Mouse (Mus musculus): ENCODE measurements around the gene Lcn9.
"Not testable (repeated sequence)": the region's sequence is repeated elsewhere in the genome, so short reads cannot be mapped to it uniquely, and the experiment has no call there.

Lcn9 gene

DNA sequence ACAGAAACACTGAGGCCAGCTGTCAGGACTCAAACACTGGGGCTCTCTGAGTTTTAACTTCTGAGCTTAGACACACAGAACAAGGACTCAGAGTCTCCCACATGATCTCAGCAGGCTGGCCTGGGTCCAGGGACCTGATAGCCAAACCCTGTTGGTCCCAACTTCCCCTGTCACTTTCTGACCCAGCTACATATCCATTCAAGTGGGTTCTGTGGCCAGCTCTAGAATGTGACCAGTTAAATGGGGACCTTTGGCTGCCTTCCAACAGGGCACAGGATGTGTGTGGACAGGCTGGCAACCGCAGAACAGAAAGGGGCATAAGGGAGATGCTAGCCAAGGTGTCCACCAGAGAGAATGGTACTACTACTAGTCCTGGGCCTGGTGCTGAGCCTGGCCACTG, at the start of gene Lcn9:
TSS of gene Lcn9 (plus strand) at position 348 of the 400 bp plus-strand sequence.
- DNase-seq (ENCODE audit: low spot score) = no peak

DNA sequence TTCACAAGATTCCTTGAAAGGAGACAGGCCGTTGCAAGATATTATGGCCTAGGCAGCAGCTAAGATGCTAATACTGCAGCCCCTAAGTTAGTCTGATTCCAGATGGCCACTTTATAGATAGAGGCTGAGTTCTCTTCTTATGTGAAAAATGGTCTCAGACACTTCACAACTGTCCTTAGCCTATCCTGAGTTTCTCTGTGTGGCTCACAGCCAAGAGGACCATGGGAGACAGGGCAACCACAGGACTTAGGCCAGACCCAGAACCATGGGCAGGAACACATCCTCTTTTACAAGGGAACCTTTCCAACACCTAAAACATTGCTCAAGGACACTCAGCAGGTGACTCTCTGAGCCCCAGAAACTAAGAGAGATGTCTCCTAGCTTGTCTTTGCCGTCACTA, 49.4 kb upstream of the Lcn9 start:
- DNase-seq (ENCODE audit: low spot score) = no peak

DNA sequence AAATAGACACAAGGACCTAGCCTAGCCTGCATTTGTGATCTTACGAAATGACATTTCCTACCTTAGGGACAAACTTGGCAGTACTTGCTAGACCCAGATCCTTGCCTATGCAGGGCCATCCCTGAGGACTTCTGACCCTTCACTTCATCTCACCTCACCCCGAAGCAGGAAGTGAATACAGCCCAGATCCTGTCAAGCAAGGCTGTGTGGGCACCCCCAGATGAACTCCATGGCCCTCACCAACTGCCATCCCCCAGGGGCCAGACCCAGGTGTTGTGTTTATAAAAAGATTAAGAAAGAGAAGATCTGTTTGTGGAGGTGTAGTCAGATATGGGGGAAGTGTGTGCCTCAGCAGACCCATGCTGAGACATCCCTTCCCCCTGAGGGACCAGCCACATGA, 48.3 kb upstream of the Lcn9 start:
- DNase-seq (ENCODE audit: low spot score) = no peak

DNA sequence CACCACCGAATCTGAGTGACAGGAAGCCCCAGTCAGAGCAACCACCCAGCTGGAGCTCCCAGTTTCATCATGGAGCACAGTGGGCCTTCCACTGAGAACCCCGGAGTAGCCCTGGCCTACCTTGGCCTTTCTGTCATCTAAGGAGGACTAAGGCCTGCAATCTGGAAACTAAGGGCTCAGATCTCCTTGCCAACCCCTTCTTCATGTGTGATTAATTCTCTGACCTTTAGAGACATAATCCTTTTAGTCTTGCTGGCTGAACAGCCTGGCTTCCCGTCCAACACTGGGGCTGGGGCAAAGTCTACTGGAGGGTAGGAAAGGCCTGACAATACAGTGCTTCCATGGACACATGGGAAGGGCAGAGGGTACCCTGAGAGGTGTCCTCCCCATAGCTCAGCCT, 47.0 kb upstream of the Lcn9 start:
- DNase-seq (ENCODE audit: low spot score) = no peak

DNA sequence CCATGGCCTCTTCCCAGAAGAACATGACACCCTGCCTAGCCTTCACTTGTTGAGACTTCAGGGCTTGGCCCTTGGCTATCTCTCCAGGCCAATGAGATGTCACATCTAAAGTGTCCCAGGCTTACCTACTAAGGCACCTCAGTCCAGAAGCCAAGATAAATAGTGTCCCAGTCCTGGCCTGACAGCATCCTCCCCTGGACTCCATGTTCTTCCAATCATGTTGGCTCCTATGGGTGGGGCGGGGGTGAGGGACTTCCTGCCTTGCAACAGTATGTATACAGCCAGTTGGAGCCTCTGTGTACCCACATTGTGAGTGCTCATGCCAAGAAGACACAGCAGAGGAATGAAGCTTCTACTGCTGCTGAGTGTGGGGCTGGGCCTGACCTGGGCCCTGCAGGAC, 46.2 kb upstream of the Lcn9 start, which contains the start of gene Lcn11:
TSS of gene Lcn11 (plus strand) at position 301 of the 400 bp plus-strand sequence.
- DNase-seq (ENCODE audit: low spot score) = no peak

DNA sequence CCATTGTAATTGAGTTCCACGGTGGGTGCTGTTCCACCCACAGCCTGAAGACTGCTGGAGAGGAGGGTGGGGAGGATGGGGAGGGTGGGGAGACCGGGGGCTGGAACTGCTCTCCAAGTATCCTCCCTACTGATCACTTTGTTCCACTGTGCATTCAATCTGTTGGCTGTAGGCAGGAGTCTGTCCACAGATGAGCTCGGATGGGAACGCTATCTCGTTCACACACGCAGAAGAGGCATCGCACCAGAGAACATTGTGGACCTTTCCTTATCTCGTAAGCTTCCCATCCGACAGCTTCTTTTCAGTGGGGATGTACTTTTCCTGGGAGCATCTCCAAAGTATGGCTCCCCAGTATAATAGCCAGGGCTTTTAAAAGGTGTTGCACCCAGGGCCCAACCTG, 43.9 kb upstream of the Lcn9 start:
- no peak for DNase-seq (ENCODE audit: low spot score)

DNA sequence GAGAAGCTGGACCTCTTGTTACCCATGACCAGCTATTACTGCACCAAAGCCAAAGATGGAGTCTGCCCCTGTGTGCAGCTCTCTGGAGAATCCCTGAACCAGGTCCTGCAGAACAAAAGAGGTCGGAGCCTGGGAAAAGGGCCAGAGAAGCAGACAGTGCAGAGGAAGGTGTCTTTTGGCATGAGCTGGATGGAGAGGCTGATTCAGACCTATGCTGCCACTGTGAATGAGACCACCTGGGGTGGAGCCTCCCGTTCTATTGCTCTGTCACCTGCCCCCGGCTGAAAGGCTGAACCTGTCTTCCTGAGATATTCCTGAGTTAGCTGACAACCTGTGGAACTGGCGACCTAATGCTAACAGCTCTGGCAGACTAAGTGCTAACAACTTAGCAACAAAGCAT, 42.0 kb upstream of the Lcn9 start:
- no peak for DNase-seq (ENCODE audit: low spot score)

DNA sequence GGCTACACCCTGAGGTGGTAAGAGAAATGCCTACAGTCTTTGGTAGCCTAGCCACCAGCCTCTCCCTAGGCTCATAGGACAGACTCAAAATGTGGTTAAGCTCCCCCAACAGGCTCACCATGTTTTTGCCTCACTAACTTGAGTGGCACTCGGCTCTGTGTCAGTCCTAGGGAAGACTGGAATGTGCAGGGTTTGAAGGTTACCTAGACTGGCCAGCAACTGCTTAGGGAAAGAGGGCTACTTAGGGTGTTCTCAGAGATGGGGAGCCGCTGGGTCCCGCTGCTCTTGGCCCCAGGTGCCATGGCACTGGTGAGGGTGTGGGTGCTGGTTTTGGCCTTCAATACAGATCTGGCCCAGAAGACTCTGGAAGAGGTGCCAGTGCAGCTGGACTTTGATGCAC, 41.0 kb upstream of the Lcn9 start, which contains the start of gene Gm13539:
TSS of gene Gm13539 (plus strand) at position 301 of the 400 bp plus-strand sequence.
- no peak for DNase-seq (ENCODE audit: low spot score)

DNA sequence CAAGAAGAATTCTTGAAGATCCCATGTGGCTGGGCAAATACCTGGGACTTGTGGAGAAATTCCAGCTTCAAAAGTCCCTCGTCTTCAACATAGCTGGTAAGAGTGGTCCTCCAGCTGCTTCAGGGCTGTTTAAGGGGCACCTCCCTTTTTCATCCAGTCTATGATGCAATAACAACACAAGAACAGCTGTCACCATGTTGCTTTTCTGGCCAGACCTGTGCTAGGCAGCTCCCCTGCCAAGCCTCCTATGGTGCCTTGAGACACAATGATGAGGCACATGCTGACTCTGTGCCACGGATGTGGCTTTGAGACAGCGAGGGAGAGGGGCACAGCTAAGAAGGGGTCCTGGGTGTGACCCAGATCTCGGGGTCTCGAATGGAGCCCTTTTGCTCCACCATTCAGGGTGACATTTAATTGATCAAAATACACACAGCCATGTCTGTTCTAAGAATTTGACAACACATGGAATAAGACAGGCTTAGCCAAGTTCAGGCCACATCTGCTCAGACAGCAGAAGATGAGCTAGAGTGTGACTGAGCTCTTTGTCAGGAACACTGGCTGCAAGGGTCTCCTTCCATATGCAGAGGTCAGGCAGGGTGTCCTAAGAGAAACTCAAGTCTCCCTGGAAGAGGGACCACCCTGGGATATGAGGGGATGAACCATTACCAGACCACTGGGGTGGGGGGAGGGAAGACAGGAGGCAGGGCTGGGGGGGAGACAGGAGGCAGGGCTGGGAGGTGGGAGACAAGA, 37.2 kb upstream of the Lcn9 start:
- DNase-seq (ENCODE audit: low spot score) = no peak

DNA sequence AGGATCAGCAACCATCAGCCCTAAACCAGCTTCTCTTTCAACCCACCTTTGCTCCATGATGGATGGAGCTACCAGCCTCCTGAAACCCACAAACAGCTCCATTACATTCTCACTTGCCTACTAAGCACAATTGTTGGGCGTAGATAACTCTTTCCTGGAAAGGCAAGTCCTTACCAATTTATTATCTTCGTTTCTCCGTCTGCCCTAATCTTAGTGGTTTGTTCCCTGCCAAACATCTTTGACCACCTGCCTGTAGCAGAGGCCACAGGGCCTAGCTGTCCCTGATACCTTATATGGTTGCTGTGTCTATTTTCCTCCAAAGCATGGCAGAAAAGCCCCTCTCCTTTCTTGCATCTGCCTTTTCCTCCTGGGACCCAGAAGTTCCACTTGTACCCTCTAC, 33.9 kb upstream of the Lcn9 start:
- DNase-seq (ENCODE audit: low spot score) = peak; percentile 58

DNA sequence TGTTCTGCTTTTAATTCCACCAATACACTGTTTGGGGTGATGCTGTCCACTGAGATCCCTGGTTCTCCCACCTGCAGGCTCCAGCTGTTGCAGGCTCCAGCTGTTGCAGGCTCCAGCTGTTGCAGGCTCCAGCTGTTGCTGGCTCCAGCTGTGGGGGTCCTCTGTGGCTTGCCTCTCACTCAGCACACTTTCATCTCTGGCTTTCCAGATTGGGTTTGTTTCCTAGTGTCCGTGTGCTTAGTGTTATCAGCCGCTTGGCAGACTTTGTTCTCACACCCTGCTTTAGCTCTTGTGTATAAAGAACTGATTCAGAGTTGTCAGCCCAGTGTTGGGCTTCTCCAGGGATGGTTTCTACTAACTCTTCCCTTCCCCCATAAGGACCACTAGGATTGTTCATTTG, 25.3 kb upstream of the Lcn9 start:
- DNase-seq (ENCODE audit: low spot score) = no peak

DNA sequence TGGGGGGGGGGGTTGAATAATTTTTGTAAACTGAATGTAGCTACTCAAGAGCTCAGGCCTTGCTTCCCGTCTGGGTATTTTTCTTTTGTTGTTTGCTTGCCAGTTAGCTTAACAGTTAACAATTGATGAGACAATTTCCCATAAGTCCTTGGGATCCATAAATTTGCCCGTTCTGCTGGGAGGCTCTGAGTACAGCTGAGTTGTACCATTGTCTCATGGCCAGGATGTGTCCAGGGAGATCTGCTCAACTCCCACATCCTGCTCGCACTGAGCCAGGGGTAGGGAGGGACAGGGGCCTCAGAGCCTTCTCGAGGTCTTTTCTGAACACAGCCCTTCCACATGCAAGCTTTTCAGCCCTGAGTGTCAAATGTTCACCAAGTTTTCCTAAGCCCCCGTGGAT, 24.9 kb upstream of the Lcn9 start:
- DNase-seq (ENCODE audit: low spot score) = no peak

DNA sequence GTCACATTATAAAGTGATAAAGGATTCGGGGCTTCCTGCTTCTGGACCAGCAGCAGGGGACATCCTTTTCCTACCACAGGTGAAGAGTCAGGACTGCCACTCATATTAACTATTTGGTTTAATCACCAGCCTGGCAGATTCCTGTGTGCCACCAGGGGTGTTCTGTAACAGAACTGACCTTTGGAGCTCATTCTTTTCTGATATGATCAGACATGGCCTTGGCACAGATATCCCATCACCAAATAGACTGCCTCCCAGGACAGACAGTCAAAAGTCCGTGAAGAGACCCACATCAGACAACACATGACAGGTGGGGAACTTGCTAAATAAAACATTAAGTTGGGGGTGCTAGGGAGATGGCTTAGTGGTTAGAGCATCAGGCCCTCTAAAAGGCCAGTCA, 11.2 kb upstream of the Lcn9 start:
- DNase-seq (ENCODE audit: low spot score) = no peak

DNA sequence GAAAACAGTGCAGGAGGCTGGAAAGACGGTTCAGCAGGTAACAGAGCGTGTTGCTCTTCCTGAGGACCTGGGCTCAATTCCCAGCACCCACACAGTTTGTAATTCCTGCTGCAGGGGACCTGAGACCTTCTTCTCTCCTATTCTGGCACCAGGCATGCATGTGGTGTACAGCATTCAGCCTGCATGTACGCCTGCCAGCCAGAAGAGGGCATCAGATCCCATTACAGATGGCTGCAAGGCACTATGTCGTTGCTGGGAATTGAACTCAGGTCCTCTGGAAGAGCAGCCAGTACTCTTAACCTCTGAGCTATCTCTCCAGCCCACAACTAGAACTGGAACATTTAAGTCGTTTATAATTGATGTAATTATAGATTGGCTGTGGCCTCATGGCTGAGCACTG, 9.6 kb upstream of the Lcn9 start:
- no peak for DNase-seq (ENCODE audit: low spot score)

DNA sequence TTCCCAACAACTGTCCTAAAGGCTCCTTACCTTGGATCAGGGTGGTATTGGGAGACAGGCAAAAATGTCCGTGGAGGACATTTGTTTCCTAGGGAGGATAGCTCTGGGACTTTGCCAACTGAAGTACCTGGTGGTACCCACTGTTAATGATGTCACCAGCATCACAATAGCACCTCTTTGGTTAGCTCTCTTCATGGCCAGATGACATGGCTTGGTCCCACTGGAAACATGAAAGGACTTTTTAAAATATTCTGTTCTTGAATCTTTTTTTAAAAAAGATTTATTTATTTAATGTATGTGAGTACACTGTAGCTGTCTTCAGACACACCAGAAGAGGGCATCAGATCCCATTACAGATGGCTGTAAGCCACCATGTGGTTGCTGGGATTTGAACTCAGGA, 7.2 kb upstream of the Lcn9 start, which contains the start of gene Glt6d1:
TSS of gene Glt6d1 (minus strand) at position 101 of the 400 bp plus-strand sequence.
- DNase-seq (ENCODE audit: low spot score) = not testable (repeated sequence)

DNA sequence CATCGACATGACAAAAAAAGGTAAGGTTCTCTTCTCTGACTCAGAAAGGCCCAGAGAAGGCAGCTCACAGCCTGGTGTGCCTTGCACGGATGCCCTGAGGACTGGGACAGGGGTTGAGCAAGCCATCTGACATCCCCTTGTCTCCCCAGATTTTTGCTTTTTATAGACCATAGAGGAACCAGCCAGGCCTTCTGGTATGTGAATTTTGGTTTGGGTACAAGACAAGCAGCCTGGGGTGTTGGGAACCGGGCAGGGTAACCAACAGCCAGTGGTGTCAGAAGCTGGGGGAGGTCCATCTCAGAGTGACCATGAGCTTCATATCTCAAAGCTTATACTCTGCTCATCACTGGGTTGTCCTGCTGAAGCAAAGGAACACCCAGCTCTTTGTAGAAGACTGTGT, 1.8 kb downstream of the Lcn9 start:
- DNase-seq (ENCODE audit: low spot score) = no peak

DNA sequence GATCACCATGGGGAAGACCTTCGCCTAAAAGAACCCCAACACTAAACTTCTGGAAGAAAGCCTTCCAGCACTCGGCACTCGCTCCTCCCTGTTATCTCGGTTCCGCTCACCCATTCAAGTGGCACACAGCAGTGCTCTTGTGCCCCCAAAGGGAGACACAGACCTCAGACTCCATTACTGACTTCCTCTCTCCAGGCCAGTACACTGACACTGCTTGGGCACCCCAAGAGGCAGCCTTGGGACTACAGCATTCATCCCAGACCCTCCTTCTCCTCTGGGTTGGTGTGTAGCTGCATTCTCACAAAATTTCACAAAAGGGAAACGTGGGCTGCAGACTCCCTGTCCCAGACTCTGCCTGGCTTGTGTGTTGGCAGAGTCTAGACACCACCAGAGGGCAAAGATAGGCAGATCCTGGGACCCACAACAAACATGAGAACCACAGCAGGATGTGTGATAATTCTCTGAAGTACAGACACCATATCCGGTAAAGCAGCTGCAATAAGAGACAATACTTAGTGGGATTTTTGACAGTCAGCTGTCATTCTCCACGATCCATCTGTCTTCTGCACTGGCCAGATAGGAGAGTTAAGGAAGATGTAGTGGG, 5.5 kb downstream of the Lcn9 start:
- no peak for DNase-seq (ENCODE audit: low spot score)

DNA sequence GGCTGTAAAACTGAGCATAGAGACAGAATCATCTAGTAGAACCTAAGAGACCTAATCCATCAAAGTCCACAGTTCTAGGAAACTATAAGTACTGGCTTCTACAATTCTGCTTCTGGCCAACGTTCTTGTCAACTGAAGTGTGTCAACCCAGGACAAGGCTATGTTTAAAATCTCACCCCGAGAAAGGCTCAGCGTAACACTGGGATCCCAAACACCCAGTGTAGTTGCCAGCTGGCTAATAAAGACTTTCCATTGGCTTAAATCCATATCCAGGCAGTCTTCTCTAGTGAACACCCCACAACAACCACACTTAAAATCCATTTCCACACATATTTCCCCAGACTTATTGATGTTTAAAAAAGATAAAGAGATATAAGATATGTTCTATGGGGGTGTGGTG, 7.8 kb downstream of the Lcn9 start:
- no peak for DNase-seq (ENCODE audit: low spot score)

DNA sequence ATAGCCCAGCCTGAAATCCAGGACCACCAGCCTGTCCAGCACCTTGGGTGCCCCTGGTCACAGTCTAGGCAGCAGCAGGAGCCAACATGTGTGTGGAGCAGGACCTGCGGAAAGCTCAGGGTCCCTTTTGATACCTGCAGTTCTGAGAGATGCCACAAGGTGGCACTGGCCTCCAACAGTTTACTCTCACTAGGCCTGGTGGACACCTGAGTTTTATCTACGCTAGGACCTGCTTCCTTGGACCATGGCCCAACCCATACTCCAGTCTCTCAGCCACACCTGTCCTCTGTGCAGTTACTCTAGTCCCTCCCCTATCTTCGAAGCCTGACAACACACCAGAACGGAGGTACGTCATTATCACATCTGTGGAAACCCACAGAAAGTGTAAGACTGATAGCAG, 13.3 kb downstream of the Lcn9 start:
- DNase-seq (ENCODE audit: low spot score) = peak; percentile 60

DNA sequence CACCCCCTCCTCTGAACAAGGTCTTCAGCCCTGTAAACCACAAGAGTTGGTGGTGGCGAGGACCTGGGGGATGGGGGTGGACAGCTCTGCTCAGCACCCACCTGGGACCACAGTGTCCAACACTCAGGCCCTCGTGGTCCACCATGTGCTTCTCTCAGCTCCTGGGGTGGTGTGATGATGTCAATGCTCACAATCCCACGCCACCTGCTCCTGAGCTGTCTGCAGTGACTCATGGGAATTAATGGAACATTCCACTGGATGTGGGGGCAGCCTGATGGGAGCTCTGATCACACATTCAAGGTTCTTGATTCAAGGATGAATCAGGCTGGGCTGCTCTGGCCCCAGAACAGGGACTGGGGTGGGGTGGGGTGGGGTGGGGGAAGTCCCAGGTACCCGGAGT, 19.2 kb downstream of the Lcn9 start:
- no peak for DNase-seq (ENCODE audit: low spot score)

DNA sequence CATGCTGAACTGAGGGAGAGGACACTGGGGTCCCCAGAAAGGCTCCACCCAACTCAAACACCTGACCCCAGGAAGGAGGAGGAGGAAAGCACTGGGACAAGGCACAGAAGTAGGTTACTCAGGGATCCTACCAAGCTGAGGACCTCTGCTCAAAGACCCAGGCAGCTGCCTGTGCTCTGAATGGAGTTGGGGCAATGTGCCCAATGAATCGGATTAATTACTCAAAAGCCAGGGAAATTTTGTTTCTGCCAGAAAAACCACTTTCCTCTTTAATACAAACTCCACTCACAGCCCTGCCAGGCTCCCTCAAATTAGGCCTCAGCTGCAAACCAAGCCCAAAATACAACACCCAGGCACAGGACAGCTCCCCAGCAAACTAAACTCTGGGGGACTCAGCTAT, 19.8 kb downstream of the Lcn9 start:
- DNase-seq (ENCODE audit: low spot score) = no peak

DNA sequence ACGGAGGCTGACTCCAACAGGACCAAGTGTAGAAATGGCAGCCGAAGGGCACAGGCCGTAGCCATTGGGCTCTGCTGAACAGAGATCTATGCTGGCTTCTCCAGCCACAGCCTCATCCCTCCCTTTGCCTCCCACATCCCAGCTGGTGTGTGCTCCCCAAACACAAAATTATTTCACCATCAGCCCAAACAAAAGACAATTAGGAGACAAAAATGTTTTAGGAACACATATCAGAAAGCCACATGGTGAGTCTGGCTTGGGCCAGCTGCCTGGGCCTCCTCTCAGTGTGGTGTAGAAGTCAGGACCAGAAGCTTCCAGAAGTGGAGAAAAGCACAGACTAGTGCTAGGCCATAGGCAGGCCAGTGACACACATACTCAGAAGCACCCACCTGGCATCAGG, 21.1 kb downstream of the Lcn9 start:
- DNase-seq (ENCODE audit: low spot score) = no peak

DNA sequence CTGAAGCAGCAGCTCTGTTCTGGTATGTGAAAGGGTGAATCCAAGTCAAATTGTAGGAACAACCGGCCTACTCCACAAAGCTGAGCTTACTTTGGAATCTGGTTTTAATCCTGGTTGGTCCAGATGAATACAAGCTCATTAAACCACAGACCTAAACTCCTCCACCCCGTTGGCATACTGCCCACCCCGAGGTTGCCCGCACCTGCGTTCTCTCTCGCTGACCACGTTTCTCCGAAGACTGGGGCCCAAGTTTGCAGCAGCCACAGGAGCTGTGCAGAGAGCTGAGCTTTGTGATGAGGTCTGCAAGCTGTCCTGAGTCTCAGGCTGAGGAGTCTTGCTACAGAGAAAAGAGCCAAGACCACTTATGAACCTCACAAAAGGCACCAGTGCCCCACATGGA, 23.6 kb downstream of the Lcn9 start:
- no peak for DNase-seq (ENCODE audit: low spot score)

DNA sequence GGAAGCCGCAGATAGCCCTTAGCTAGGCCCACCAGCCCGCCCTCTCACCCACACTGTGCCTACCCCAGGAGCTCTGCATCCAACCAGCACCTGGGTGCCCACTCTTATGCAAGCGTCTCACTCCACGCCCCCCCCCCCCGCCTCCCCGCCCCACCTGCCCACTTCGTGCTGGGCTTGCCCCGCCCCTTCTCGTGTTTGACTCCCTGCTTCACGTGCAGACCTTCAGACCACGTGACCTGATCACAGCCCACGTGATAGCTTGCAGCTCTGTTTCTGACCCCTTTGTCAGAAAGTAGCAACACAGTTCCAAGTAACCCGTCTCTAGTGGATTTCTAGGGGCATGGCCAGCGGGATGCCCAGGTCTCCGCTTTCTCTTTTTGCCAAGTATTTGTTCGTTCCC, 24.3 kb downstream of the Lcn9 start, which contains the start of gene Sohlh1:
TSS of gene Sohlh1 (minus strand) at position 23 of the 400 bp plus-strand sequence.
- no peak for DNase-seq (ENCODE audit: low spot score)

All from c-Kit-positive CD71-positive TER-119-positive erythroid progenitor cells, embryonic 14.5 days (primary cell).